Mouse (Mus musculus) G1E (cell line): ENCODE data around the gene Gm5105. TPM values are rescaled to one million over a fixed set of nuclear protein-coding genes. Genes with fewer than 3 reads are reported as not detected.

Source experiments
- ATAC-seq: 2 replicates; pipeline ENCODE4 v1.8.0; 2016; ENCODE audit warnings: mild to moderate bottlenecking; ENCODE audit not compliant: insufficient number of reproducible peaks, poor library complexity, low FRiP score, severe bottlenecking; ENCODE audit errors: extremely low read depth
- DNase-seq: peaks from one replicate; pipeline ENCODE4 v3.0.0; 2012; ENCODE audit warnings: low spot score
- H3K27me3 ChIP-seq: 2 replicates; pipeline ENCODE4 v1.6.1; 2012; ENCODE audit warnings: mild to moderate bottlenecking, low read length, inconsistent platforms; ENCODE audit not compliant: insufficient read depth
- H3K36me3 ChIP-seq: replicated peaks from 2 replicates; pipeline ENCODE3; 2012; ENCODE audit warnings: mild to moderate bottlenecking, inconsistent platforms
- H3K4me1 ChIP-seq: 2 replicates; pipeline ENCODE4 v1.6.1; 2012; ENCODE audit warnings: low read depth, low read length, inconsistent platforms, mixed read lengths; ENCODE audit not compliant: insufficient read depth
- H3K4me3 ChIP-seq: 2 replicates; pipeline ENCODE4 v1.5.1; 2012; ENCODE audit warnings: low read depth, mild to moderate bottlenecking, inconsistent platforms, low read length, moderate library complexity, mixed read lengths
- H3K9me3 ChIP-seq: replicated peaks from 2 replicates; pipeline ENCODE4 v1.6.1; 2012; ENCODE audit warnings: inconsistent platforms
- CTCF ChIP-seq: IDR thresholded peaks from 2 replicates; pipeline ENCODE4 v1.5.1; 2012; ENCODE audit warnings: low read depth, low read length, inconsistent platforms, mixed read lengths
- GATA1 ChIP-seq: IDR thresholded peaks from 2 replicates; pipeline ENCODE4 v1.6.1; 2012; ENCODE audit warnings: borderline replicate concordance, low read length, inconsistent platforms, mixed read lengths
- GATA2 ChIP-seq: IDR thresholded peaks from 2 replicates; pipeline ENCODE4 v1.6.1; 2012; ENCODE audit warnings: low read depth, low read length, inconsistent platforms, borderline replicate concordance
- POLR2AphosphoS5 ChIP-seq: IDR thresholded peaks from 2 replicates; pipeline ENCODE4 v1.6.1; 2012; ENCODE audit warnings: low read depth, low read length, inconsistent platforms; ENCODE audit not compliant: insufficient replicate concordance
- TAL1 ChIP-seq: conservative IDR thresholded peaks from 2 replicates; pipeline ENCODE4 v1.6.1; 2012; ENCODE audit warnings: low read depth, low read length, inconsistent platforms, mixed read lengths
- polyA plus RNA-seq: library from polyadenylated mRNA; stranded (reverse); fragments of >175 nt; gene quantifications from 2 replicates; pipeline ENCODE4 v1.2.3, GENCODE M21; 2012
- total RNA-seq, 2 experiments: library from RNA; stranded (forward) in 1 of 2; stranded (reverse) in 1 of 2; fragments of 200-1000 nt in 1 of 2; fragments of >200 nt in 1 of 2; fragmentation: Nextera tagmentation in 1 of 2; gene quantifications; 2 replicates each; pipeline ENCODE4 v1.2.3; 2014 to 2017

Gene Gm5105
- total and polyA plus RNA-seq, 3 experiments = 0.11 TPM; not detected in 2

DNA sequence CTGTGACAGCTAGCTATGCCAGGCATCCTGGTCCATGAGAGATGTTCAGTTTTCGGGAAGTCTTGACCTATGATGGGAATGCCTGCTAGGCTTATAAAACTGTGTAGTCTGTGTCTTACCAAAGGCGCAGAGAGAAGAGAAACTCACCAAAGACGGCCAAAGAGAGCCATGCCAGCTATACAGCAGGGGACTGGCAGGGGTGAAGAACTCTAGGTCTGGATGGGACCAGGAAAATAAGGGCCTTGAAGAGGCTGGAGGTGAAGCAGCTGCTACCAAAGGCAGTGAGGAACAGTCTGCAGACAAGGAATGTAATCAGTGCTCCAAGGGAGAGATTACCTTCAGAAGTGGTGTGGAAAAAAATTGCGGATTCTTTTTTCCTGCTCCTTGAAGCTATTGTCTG, 16.7 kb upstream of the Gm5105 start:
- peaks cover 17% of the 10 kb centered on the region for H3K27me3 ChIP-seq
- no peaks in the 10 kb centered on the region for H3K36me3 ChIP-seq
- ATAC-seq (no peak), DNase-seq (no peak)
- no peaks in the 10 kb centered on the region for H3K9me3 ChIP-seq
- TF ChIP-seq POLR2AphosphoS5 (no peak), CTCF (no peak), GATA1 (no peak), TAL1 (no peak), GATA2 (no peak)
- H3K4me3 ChIP-seq = no peak overlapping the region
- 0 out of 2 replicates have a peak, but pooled peaks cover 2% of the 10 kb centered on the region for H3K4me1 ChIP-seq

DNA sequence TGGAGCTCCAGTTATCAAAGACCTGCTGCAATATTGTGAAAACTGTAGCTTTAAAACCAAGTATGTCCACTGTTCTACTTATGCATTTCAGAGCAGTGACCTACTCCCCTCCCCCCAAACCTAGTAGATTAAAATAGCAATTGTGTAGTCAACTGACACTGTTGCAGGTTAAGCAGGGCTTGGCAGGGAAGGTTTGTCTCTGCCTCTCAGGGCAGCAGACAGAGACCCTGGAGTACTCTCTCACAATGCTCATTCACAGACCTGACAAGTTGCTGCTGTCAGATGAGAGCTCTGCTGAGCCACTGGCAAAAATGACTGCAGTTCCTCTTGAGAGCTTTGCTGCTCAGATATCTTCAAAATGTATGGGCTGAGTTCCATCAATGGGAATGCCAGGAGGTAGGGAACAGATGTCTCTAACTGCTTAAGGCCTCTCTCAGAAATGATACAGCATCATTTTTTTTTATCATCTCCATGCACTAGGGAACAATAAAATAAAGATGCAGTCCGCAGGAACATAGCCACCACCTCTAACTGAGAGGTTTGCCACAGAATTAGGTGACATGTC, 16.0 kb upstream of the Gm5105 start:
- peaks cover 22% of the 10 kb centered on the region for H3K27me3 ChIP-seq
- no peak overlapping the region for H3K4me3 ChIP-seq
- no peaks in the 10 kb centered on the region for H3K36me3 ChIP-seq
- H3K9me3 ChIP-seq = no peaks in the 10 kb centered on the region
- DNase-seq (no peak), ATAC-seq (no peak; the same call in 1 of the 2 replicates)
- 0 out of 2 replicates have a peak, but pooled peaks cover 2% of the 10 kb centered on the region for H3K4me1 ChIP-seq
- TF ChIP-seq TAL1 (no peak), CTCF (no peak), GATA2 (no peak), GATA1 (no peak), POLR2AphosphoS5 (no peak)

DNA sequence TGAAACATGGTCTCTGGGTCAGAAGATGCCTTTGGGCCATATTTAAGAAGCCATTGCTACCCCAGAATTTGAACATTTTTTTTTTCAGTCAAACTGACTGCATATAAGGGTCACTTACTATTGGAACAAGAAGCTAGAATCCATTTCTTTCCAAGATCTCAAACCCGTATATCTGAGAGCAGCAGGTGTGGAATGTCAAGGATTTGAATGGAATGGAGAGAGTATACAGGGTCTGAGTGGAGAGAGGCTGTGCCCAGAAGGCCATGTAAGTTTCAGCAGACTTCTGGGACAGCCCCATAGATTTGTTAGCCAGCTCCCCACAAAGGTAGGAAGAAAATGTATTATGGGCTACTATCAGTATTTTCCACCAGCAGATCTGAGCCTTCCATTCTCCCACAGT, 11.5 kb upstream of the Gm5105 start:
- 0 out of 2 replicates have a peak, but pooled peaks cover 2% of the 10 kb centered on the region for H3K4me1 ChIP-seq
- TF ChIP-seq GATA2 (no peak), POLR2AphosphoS5 (no peak), GATA1 (no peak), CTCF (no peak), TAL1 (no peak)
- no peaks in the 10 kb centered on the region for H3K36me3 ChIP-seq
- peaks cover 25% of the 10 kb centered on the region for H3K27me3 ChIP-seq
- H3K9me3 ChIP-seq = no peaks in the 10 kb centered on the region
- DNase-seq (no peak), ATAC-seq (no peak)
- no peak overlapping the region for H3K4me3 ChIP-seq

DNA sequence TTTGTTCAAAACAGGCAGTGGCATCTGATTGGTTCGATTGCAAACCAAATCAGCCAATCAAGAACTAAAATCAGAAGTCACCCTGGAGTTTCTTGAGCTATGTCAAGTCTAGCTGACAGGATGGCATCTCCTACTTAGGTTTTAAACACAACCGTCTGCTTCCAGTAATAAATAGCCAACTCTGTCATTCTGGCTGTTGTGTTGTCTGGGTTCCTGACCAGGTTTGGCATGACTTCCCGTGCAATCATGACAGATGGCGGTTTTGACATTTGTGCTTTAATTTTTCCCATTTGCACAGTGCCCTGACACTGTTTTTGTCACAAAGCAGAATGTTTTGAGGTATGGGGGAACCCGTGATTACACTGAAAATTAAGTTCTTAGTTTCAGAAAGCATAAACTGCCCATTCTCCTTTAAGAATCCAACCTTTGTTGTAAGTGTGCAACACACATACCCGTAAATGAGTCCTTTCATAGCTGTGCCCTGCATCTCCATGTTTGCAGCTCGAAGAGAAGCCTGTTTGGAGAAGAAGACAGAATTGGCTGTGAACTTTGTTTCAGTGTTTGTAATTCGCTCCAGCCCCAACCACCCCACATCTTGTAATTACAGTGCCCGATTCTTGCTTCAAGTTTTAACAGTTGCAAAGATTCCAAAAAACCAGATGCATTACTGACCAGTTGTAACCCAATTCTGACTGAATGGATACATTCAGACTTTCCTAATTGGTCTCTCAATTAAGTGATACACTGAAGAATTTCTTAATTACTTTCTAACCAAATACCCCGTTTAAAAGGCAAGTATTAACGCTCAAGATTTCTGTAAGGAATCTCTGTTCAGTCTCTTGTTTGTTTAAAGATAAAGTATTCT, 10.5 kb upstream of the Gm5105 start:
- ATAC-seq (no peak), DNase-seq (no peak)
- Histone ChIP-seq H3K4me1 (no peaks in the 10 kb centered on the region), H3K36me3 (no peaks in the 10 kb centered on the region), H3K4me3 (no peak overlapping the region), H3K27me3 (peaks cover 23% of the 10 kb centered on the region), H3K9me3 (no peaks in the 10 kb centered on the region)
- TF ChIP-seq POLR2AphosphoS5 (no peak), GATA1 (no peak), GATA2 (no peak), TAL1 (no peak), CTCF (no peak)

DNA sequence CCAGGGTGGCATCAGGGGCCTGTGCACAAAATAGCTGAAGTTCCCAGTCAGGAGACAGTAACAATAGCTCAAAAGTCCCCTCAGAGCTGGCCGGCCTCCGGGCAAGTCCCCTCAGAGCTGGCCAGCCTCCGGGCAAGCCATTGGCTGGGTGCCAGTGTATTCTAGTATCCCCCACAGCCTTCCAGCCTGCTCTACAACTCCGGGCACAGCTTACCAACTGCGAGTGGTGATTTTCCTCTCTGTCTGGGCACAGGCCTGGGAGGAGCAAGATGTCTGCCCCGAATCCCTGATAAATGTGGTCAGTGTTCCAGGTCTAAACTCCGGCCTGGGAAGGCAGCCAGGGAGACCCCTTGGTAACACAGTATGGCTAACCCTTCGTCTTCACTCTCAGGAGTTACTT, 8.0 kb upstream of the Gm5105 start:
- DNase-seq (no peak), ATAC-seq (no peak)
- TF ChIP-seq POLR2AphosphoS5 (no peak), CTCF (no peak)
- peaks cover 36% of the 10 kb centered on the region for H3K27me3 ChIP-seq
- no peaks in the 10 kb centered on the region for H3K36me3 ChIP-seq
- no peaks in the 10 kb centered on the region for H3K9me3 ChIP-seq
- no peak overlapping the region for H3K4me3 ChIP-seq
- peaks cover 6% of the 10 kb centered on the region for H3K4me1 ChIP-seq

DNA sequence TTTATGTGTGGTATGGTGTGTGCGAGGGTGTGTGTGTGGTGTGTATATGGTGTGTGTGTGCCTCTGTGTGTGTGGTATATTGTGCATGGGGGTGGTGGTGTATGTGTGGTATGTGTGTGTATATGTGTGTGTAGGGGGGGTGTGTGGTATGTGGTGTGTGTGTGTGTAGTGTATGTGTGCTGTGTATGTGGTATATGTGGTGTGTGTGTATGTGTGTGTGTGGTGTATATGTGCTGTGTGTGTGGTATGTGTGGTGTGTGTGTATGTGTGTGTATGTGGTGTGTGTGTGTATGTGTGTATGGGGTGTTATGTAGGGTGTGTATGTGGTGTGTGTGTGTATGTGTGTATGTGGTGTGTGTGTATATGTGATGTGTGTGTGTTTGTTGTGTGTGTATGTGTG, 7.0 kb upstream of the Gm5105 start:
- Histone ChIP-seq H3K4me3 (no peak overlapping the region), H3K27me3 (peaks cover 46% of the 10 kb centered on the region), H3K36me3 (no peaks in the 10 kb centered on the region), H3K4me1 (peaks cover 9% of the 10 kb centered on the region), H3K9me3 (no peaks in the 10 kb centered on the region)
- DNase-seq (no peak), ATAC-seq (no peak)
- TF ChIP-seq GATA2 = no peak
